Comparison of ENCODE assay signal across 13 mouse cellular contexts in genomic region chr12:32009267-32009984, GRCm38 (mm10). TPM values are rescaled to one million over a fixed set of nuclear protein-coding genes. Genes with fewer than 3 reads are reported as not detected.
DNase-seq lines count a peak whose midpoint lies in the region; ATAC-seq and TF ChIP-seq lines count a peak whose summit lies in the region.
"Had no signal": no experiment of that assay in that cellular context is flagged by ENCODE, and none has a peak within 500 bp of the region (broad histone marks: within the 10 kb centered on the region; RNA-seq: fewer than 3 reads in every experiment).

No protein-coding gene starts in this region.

- no peak overlapping the region for H3K27ac ChIP-seq in forebrain, embryonic 15.5 days (replicated peaks)
- H3K27ac ChIP-seq in forebrain, embryonic 11.5 days (ENCODE audit: low read depth, low read length): no peak overlapping the region
- H3K27ac ChIP-seq in cerebellum, adult 2 months (ENCODE audit: insufficient read depth, low read length): no peak overlapping the region
- H3K27ac ChIP-seq: heart, embryonic 15.5 days had no signal

- no peaks in the 10 kb centered on the region for H3K4me1 ChIP-seq in forebrain, embryonic 15.5 days
- no peaks in the 10 kb centered on the region for H3K4me1 ChIP-seq in forebrain, embryonic 11.5 days (replicated peaks; ENCODE audit: control insufficient read depth, insufficient read depth, low read length)
- H3K4me1 ChIP-seq in cerebellum, adult 2 months (ENCODE audit: control insufficient read depth, insufficient read depth, low read length): no peaks in the 10 kb centered on the region
- H3K4me1 ChIP-seq: heart, embryonic 15.5 days had no signal

- TF ChIP-seq POLR2A in cerebellum, adult 2 months (IDR thresholded peaks at IDR 0.05; ENCODE audit: borderline replicate concordance, insufficient read depth, low read length): no peak

- H3K27me3 ChIP-seq in forebrain, embryonic 15.5 days: no peaks in the 10 kb centered on the region
- no peaks in the 10 kb centered on the region for H3K27me3 ChIP-seq in forebrain, embryonic 11.5 days (ENCODE audit: control insufficient read depth, insufficient read depth, low read length)
- no peaks in the 10 kb centered on the region; the same call in 1 of the 2 replicates for H3K27me3 ChIP-seq in cerebellum, adult 2 months (ENCODE audit: control insufficient read depth, insufficient read depth, low read length)
- H3K27me3 ChIP-seq: heart, embryonic 15.5 days had no signal

- no peaks in the 10 kb centered on the region for H3K9me3 ChIP-seq in forebrain, embryonic 15.5 days
- no peaks in the 10 kb centered on the region for H3K9me3 ChIP-seq in forebrain, embryonic 11.5 days (ENCODE audit: control insufficient read depth, low read length)
- H3K9me3 ChIP-seq: heart, embryonic 15.5 days had no signal

- DNase-seq in forebrain, embryonic 11.5 days (ENCODE audit: low spot score): no peak
- DNase-seq in thymus, postnatal 0 days (ENCODE audit: low spot score): peak; percentile 37
- no peak for DNase-seq in thymus, postnatal 10 days (ENCODE audit: low spot score in 2 of 2)
- DNase-seq in thymus, postnatal 25 days: peak; percentile 22
- DNase-seq in cerebellum, adult 2 months: no peak
- no peak for DNase-seq in adrenal gland, postnatal 25 days
- DNase-seq: cerebellum, postnatal 10 days; forebrain, postnatal 0 days; kidney, adult 8-10 months; midbrain, embryonic 14.5 days had no signal

- H3K36me3 ChIP-seq in forebrain, embryonic 15.5 days: no peaks in the 10 kb centered on the region
- no peaks in the 10 kb centered on the region; the same call in 1 of the 2 replicates for H3K36me3 ChIP-seq in forebrain, embryonic 11.5 days (ENCODE audit: control insufficient read depth, insufficient read depth, low read length)
- H3K36me3 ChIP-seq: heart, embryonic 15.5 days had no signal

- no peak overlapping the region for H3K9ac ChIP-seq in forebrain, embryonic 15.5 days (replicated peaks)
- no peak overlapping the region for H3K9ac ChIP-seq in forebrain, embryonic 11.5 days (ENCODE audit: low read length)
- H3K9ac ChIP-seq: forebrain, postnatal 0 days; heart, embryonic 15.5 days had no signal

- peak; percentile 39 for ATAC-seq in forebrain, embryonic 15.5 days (replicated peaks)
- no peak for ATAC-seq in forebrain, embryonic 11.5 days (replicated peaks; ENCODE audit: low FRiP score)
- ATAC-seq in hematopoietic stem cell, adult 5-6 weeks (replicated peaks in 1 of 2; ENCODE audit: insufficient read depth in 1 of 2, low FRiP score in 2 of 2, low TSS enrichment in 1 of 2, low read depth in 1 of 2, poor library complexity in 2 of 2, severe bottlenecking in 2 of 2): peak; percentile 48 to 65
- ATAC-seq: forebrain, postnatal 0 days had no signal

- H3K4me2 ChIP-seq in forebrain, embryonic 15.5 days (replicated peaks): no peak overlapping the region
- H3K4me2 ChIP-seq in forebrain, embryonic 11.5 days (ENCODE audit: low read depth, low read length, severe bottlenecking): no peak overlapping the region
- H3K4me2 ChIP-seq: heart, embryonic 15.5 days had no signal

- 24% methylated on average over 8 of the region's 8 CpGs for WGBS in forebrain, embryonic 15.5 days
- 16% methylated on average over 8 of the region's 8 CpGs for WGBS in forebrain, embryonic 11.5 days
- WGBS in cerebellum, adult 2 months: 45% methylated on average over 8 of the region's 8 CpGs

- TF ChIP-seq CTCF in cerebellum, adult 2 months (IDR thresholded peaks at IDR 0.05; ENCODE audit: borderline replicate concordance, insufficient read depth, low read depth, low read length): no peak

- H3K4me3 ChIP-seq in forebrain, embryonic 15.5 days: no peak overlapping the region
- no peak overlapping the region for H3K4me3 ChIP-seq in forebrain, embryonic 11.5 days (ENCODE audit: low read depth, low read length)
- no peak overlapping the region for H3K4me3 ChIP-seq in cerebellum, adult 2 months (replicated peaks; ENCODE audit: insufficient read depth, low read depth, low read length)
- H3K4me3 ChIP-seq: heart, embryonic 15.5 days had no signal

RNA-seq across cellular contexts. Expression of gene Prkar2b, which starts 51.7 kb away (rescaled TPM):
- polyA plus RNA-seq in forebrain, embryonic 15.5 days (2015; fragmentation: Nextera tagmentation; extraction: Ambion mirVana): 124 and 138 TPM in 2 replicates
- 50.1 and 50.4 TPM in 2 replicates for polyA plus RNA-seq in forebrain, embryonic 11.5 days (2014; fragmentation: Nextera tagmentation; extraction: Ambion mirVana)
- 11.8 and 13.2 TPM in 2 replicates for polyA plus RNA-seq in thymus, postnatal 0 days (2015; fragmentation: Nextera tagmentation; extraction: Ambion mirVana)
- total RNA-seq in hematopoietic stem cell, adult 5-6 weeks (2017): 68.3 and 87.5 TPM in 2 replicates
- 9.5 and 11.9 TPM in 2 replicates for polyA plus RNA-seq in cerebellum, adult 2 months (2012; rRNA removed)
- 295 and 386 TPM in 2 replicates for total RNA-seq in adrenal gland, postnatal 25 days (2021)

RNA-seq across cellular contexts. Expression of gene Hbp1, which starts 59.1 kb away (rescaled TPM):
- 85.6 and 87.7 TPM in 2 replicates for polyA plus RNA-seq in forebrain, embryonic 15.5 days (2015; fragmentation: Nextera tagmentation; extraction: Ambion mirVana)
- 80.8 and 87.1 TPM in 2 replicates for polyA plus RNA-seq in forebrain, embryonic 11.5 days (2014; fragmentation: Nextera tagmentation; extraction: Ambion mirVana)
- 83.5 and 91.0 TPM in 2 replicates for polyA plus RNA-seq in thymus, postnatal 0 days (2015; fragmentation: Nextera tagmentation; extraction: Ambion mirVana)
- 93.9 and 127 TPM in 2 replicates for total RNA-seq in hematopoietic stem cell, adult 5-6 weeks (2017)
- polyA plus RNA-seq in cerebellum, adult 2 months (2012; rRNA removed): 43.5 and 46.2 TPM in 2 replicates
- total RNA-seq in adrenal gland, postnatal 25 days (2021): 121 and 130 TPM in 2 replicates

Comparison
In these comparisons a context has a peak if more than half of its experiments do, and no peak if none do; other contexts are left out.
1. DNase-seq: peak in thymus, postnatal 0 days (single experiment) and thymus, postnatal 25 days (single experiment); none in forebrain, embryonic 11.5 days (single experiment), thymus, postnatal 10 days (0 of 2), cerebellum, adult 2 months (0 of 2) and adrenal gland, postnatal 25 days (single experiment).